Mouse (Mus musculus): Measurements from ENCODE around the gene Entpd4b.
"Not testable (repeated sequence)": the region's sequence is repeated elsewhere in the genome, so short reads cannot be mapped to it uniquely, and the experiment has no call there.

Entpd4b gene

GRCm38 (mm10) chr14:69555110-69555831 is at the start of gene Entpd4b:
Entpd4b (plus strand) TSS chr14:69555424.
- not testable (repeated sequence) for DNase-seq

- DNase-seq, result not testable (repeated sequence)
Observed at GRCm38 (mm10) chr14:69507000-69507399, 48.2 kb upstream of the Entpd4b start.

GRCm38 (mm10) chr14:69512449-69512848 is 42.8 kb upstream of the Entpd4b start, which contains the start of gene Gm27179:
Gm27179 (minus strand) TSS chr14:69512549.
- not testable (repeated sequence) for DNase-seq

GRCm38 (mm10) chr14:69520810-69521209 is 34.4 kb upstream of the Entpd4b start:
- not testable (repeated sequence) for DNase-seq

- not testable (repeated sequence) for DNase-seq
Observed at GRCm38 (mm10) chr14:69523001-69523400, 32.2 kb upstream of the Entpd4b start.

- DNase-seq, result not testable (repeated sequence)
Observed at GRCm38 (mm10) chr14:69526202-69526601, 29.0 kb upstream of the Entpd4b start.

GRCm38 (mm10) chr14:69536539-69536938 is 18.7 kb upstream of the Entpd4b start:
- DNase-seq, result not testable (repeated sequence)

GRCm38 (mm10) chr14:69540113-69540512 is 15.1 kb upstream of the Entpd4b start:
- not testable (repeated sequence) for DNase-seq

GRCm38 (mm10) chr14:69542695-69543094 is 12.5 kb upstream of the Entpd4b start:
- DNase-seq, result not testable (repeated sequence)

- not testable (repeated sequence) for DNase-seq
Observed at GRCm38 (mm10) chr14:69544033-69544432, 11.2 kb upstream of the Entpd4b start.

- DNase-seq, result not testable (repeated sequence)
Observed at GRCm38 (mm10) chr14:69545052-69545451, 10.2 kb upstream of the Entpd4b start.

GRCm38 (mm10) chr14:69547310-69547709 is 7.9 kb upstream of the Entpd4b start:
- not testable (repeated sequence) for DNase-seq

- not testable (repeated sequence) for DNase-seq
Observed at GRCm38 (mm10) chr14:69556820-69557219, 1.6 kb downstream of the Entpd4b start.

- not testable (repeated sequence) for DNase-seq
Observed at GRCm38 (mm10) chr14:69557550-69557949, 2.3 kb downstream of the Entpd4b start.

All from cerebellum, adult 9-11 months (tissue).